Mouse (Mus musculus): ENCODE measurements around the gene Tmem189.
A peak's percentile ranks its signal among the peaks of the same experiment; 100 is the strongest.

The Tmem189 gene

GRCm38 (mm10) chr2:167689501-167690218 lies at the start of gene Tmem189:
Gene Tmem189 (minus strand): TSS chr2:167689822.
- peak; percentile 59 for DNase-seq

- no peak for DNase-seq
Observed at GRCm38 (mm10) chr2:167739030-167739429, 49.4 kb upstream of the Tmem189 start.

GRCm38 (mm10) chr2:167734861-167735260 lies 45.2 kb upstream of the Tmem189 start:
- no peak for DNase-seq

- DNase-seq = no peak
Observed at GRCm38 (mm10) chr2:167731149-167731548, 41.5 kb upstream of the Tmem189 start.

- no peak for DNase-seq
Observed at GRCm38 (mm10) chr2:167730036-167730435, 40.4 kb upstream of the Tmem189 start.

GRCm38 (mm10) chr2:167727161-167727560 lies 37.5 kb upstream of the Tmem189 start:
- DNase-seq = peak; percentile 58

GRCm38 (mm10) chr2:167725879-167726278 lies 36.3 kb upstream of the Tmem189 start:
- no peak for DNase-seq

- DNase-seq = no peak
Observed at GRCm38 (mm10) chr2:167723589-167724206, 34.1 kb upstream of the Tmem189 start.

- DNase-seq = no peak
Observed at GRCm38 (mm10) chr2:167722538-167722937, 32.9 kb upstream of the Tmem189 start.

GRCm38 (mm10) chr2:167721159-167721882 lies 31.7 kb upstream of the Tmem189 start:
- DNase-seq = no peak

GRCm38 (mm10) chr2:167719520-167719919 lies 29.9 kb upstream of the Tmem189 start:
- no peak for DNase-seq

GRCm38 (mm10) chr2:167717208-167717607 lies 27.6 kb upstream of the Tmem189 start:
- DNase-seq = no peak

- no peak for DNase-seq
Observed at GRCm38 (mm10) chr2:167715008-167715407, 25.4 kb upstream of the Tmem189 start.

GRCm38 (mm10) chr2:167714298-167714697 lies 24.7 kb upstream of the Tmem189 start:
- no peak for DNase-seq

GRCm38 (mm10) chr2:167712872-167713821 lies 23.5 kb upstream of the Tmem189 start:
- DNase-seq = peak; percentile 73

GRCm38 (mm10) chr2:167710574-167710973 lies 21.0 kb upstream of the Tmem189 start:
- no peak for DNase-seq

- DNase-seq = no peak
Observed at GRCm38 (mm10) chr2:167709969-167710368, 20.3 kb upstream of the Tmem189 start.

GRCm38 (mm10) chr2:167708373-167708772 lies 18.8 kb upstream of the Tmem189 start:
- no peak for DNase-seq

GRCm38 (mm10) chr2:167706183-167706939 lies 16.7 kb upstream of the Tmem189 start:
- no peak for DNase-seq

GRCm38 (mm10) chr2:167704409-167704808 lies 14.8 kb upstream of the Tmem189 start:
- DNase-seq = no peak

GRCm38 (mm10) chr2:167702126-167702525 lies 12.5 kb upstream of the Tmem189 start:
- no peak for DNase-seq

GRCm38 (mm10) chr2:167701472-167701871 lies 11.8 kb upstream of the Tmem189 start:
- DNase-seq = no peak
